In the genomic region with DNA sequence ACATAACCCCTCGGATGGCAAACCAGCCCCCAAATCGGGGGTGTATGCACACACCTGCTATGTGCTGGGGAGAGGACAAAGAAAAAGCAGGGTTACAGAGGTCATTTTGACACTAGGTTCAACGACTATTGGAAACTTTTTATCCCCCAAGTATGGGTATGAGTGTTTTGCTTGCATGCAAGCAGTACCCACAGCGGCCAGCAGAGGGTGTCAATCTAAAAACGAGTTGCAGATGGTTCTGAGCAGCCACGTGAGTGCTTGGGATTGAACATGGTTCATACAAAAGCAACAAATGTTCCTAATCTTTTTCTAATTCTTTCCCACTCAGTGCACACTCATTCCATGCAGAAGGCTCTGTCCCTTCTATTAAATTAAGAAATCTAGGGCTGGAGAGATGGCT, we compare ENCODE assay signal across 1 mouse cellular context.
TF ChIP-seq lines count a peak whose summit lies in the region.

No protein-coding gene starts in this region.

TF ChIP-seq in MEL, 35 proteins besides CTCF, POLR2A, EP300 and RAD21:
- no peak for TF ChIP-seq CHD2 (IDR thresholded peaks at IDR 0.05; ENCODE audit: low read length)
- 0 out of 2 replicates have a peak, but pooled peaks have one; percentile 22 for TF ChIP-seq ZC3H11A (IDR thresholded peaks at IDR 0.05; ENCODE audit: low read depth, low read length)
- TF ChIP-seq ZNF384 (IDR thresholded peaks at IDR 0.05; ENCODE audit: low read depth, low read length), result 0 out of 2 replicates have a peak, but pooled peaks have one; percentile 16
- TF ChIP-seq USF1 (IDR thresholded peaks at IDR 0.05; ENCODE audit: low read depth, low read length), result peak; percentile 66; the same call in 1 of the 2 replicates
- TF ChIP-seq HCFC1 (IDR thresholded peaks at IDR 0.05; ENCODE audit: low read depth, low read length), result 0 out of 2 replicates have a peak, but pooled peaks have one; percentile 28
- peak; percentile 57; the same call in 1 of the 2 replicates for TF ChIP-seq BHLHE40 (IDR thresholded peaks at IDR 0.05; ENCODE audit: borderline replicate concordance, low read depth, low read length)
- TF ChIP-seq SMC3 (IDR thresholded peaks at IDR 0.05; ENCODE audit: low read depth, low read length), result peak; percentile 75
- peak; percentile 91 for TF ChIP-seq MYC (IDR thresholded peaks at IDR 0.05; ENCODE audit: low read depth, low read length)
- no peak for TF ChIP-seq MAFK (IDR thresholded peaks at IDR 0.05; ENCODE audit: borderline replicate concordance, low read depth, low read length)
- TF ChIP-seq ZMIZ1 (IDR thresholded peaks at IDR 0.05; ENCODE audit: low read depth, low read length), result no peak
- peak; percentile 83 for TF ChIP-seq MAX (IDR thresholded peaks at IDR 0.05; ENCODE audit: low read length)
- peak; percentile 41; the same call in 1 of the 2 replicates for TF ChIP-seq SIN3A (IDR thresholded peaks at IDR 0.05; ENCODE audit: low read length)
- TF ChIP-seq GABPA (IDR thresholded peaks at IDR 0.05; ENCODE audit: low read depth, low read length), result no peak
- TF ChIP-seq ETS1 (IDR thresholded peaks at IDR 0.05; ENCODE audit: low read depth, low read length), result no peak
- no peak for TF ChIP-seq KAT2A (conservative IDR thresholded peaks at IDR 0.05; ENCODE audit: low read depth, low read length)
- peak; percentile 81 for TF ChIP-seq MXI1 (IDR thresholded peaks at IDR 0.05; ENCODE audit: low read depth, low read length)
- TF ChIP-seq MEF2A (IDR thresholded peaks at IDR 0.05; ENCODE audit: extremely low read depth, insufficient replicate concordance, low read depth, low read length, poor library complexity, severe bottlenecking), result no peak
- no peak for TF ChIP-seq TAL1 (IDR thresholded peaks at IDR 0.05; ENCODE audit: low read length)
- no peak for TF ChIP-seq ELF1 (IDR thresholded peaks at IDR 0.05; ENCODE audit: low read depth, low read length)
- TF ChIP-seq JUND (IDR thresholded peaks at IDR 0.05; ENCODE audit: low read depth, low read length), result no peak
